Mouse (Mus musculus) monocyte, adult 2 months (primary cell): ENCODE results near the gene Spsb1.

Source experiments
- DNase-seq, 2 experiments: peaks; one replicate each; pipeline ENCODE4 v3.0.0; 2022; ENCODE audit warnings: low spot score in 2 of 2, low read depth in 1 of 2

Gene Spsb1

DNA sequence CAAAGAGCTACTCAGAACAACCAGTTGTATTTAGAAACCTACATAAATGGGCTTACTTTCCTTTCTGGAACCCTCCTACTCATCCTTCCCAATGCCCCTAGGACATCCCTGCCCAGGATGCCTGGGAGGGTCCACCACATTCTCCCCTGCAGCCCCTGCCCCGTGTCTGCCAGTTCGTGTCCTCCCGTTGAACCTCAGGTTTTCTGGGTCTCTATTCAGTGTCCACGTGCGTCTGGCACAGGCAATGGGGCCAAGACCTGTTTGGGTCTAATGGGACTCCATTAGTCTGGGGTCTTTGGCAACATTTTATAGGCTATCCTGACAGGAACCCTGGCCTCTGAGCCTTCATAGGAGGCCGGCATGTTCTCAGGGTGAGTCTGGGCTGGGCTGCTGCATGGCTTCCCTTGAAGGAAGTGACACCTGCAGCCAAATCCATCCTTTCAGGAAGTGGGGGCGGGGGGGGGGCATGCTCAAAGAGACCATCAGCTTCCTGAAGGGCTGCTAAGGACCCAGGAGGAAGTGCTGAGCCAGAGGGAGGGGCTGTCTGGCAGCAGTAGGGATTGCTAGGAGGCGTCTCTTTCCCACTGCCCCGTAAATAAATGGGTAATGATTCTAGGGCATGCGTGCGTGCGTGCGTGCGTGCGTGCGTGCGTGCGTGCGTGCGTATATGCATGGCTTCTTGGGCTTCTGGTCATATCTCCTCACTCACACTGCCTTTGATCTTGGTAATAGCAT lies 65.9 kb downstream of the Spsb1 start:
- no peak for DNase-seq

DNA sequence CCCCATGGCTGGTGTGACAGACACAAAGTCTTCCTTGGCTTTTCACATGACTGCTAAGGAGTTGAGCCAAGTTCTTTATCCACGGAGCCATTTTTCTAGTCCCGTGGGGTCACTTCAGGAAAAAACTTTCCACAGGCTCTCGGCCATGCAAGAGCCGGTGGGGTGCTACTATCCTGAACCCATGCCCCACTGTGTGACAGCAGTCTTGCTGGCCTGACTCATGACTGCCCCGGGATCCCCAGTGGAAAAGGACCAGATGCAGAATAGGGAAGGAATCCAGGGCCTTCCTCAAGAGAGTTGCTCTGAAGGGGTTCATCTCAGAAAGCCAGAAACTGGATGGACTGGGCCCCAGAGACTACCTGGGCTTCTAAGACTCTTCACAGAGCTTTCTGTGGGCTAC lies 66.7 kb downstream of the Spsb1 start:
- DNase-seq = no peak

DNA sequence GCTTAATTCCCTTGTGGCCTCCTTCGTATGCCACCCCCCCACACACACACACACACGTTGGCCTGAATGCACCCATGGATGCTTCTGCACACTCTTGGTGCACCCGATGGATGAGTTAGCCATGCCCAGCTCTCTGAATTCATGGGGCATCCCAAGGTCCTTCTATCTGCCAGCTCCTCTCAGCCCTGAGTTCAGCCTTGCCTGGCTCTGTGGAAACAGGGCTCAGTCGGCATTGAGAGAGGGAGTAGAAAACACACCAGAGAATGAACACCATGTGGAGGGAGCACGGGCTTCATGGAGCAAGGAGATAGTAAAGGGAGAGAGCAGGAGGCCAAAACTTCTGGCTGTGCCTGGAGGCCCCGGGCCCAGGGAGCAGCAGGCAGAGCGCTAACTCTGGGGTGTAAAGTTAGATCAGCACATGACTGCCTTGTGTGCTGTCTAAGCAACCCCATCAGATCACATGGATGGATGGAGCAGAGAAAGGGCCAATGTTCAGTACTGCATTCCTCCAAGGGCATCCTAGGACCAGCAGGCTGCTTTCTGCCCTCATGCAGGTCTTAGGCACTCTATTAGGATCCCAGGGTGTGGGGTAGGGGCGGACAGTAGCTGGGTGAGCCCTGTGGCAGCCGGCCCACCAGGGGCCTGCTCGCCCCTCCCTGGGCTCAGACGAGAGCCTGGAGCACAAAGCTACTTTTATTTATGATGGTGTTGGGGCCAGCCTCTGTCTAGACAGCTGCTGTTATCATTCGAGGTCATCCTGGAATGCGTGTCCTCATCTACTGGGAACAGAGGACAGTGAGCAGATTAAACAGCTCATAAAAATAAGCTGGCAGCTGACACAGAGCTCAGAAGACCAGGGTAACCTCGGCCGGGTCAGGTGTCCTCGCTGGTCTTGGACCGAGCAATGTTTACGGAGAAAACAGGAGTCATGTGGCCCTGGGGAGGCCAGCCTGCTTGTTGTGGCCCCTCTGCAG lies 68.3 kb downstream of the Spsb1 start:
- no peak for DNase-seq

DNA sequence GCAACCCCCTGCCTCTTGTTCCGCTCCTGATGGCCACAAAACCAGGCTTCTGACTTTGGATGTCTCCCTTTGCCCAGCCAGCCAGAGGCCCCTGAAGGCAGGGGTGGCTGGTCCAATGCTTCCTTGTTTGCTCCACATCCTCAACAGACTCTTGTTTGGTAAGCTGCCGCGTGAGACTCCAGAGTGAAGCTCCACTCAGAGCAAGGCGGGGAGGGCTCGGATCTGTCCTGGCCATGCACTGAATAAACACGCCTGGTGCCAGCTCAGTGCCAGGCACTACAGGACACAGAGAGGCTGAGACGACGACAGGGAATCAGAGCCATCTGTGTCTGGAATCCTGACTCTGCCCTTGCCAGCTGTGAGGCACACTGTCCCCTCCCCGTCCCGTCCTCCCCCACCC lies 70.9 kb downstream of the Spsb1 start:
- no peak for DNase-seq

DNA sequence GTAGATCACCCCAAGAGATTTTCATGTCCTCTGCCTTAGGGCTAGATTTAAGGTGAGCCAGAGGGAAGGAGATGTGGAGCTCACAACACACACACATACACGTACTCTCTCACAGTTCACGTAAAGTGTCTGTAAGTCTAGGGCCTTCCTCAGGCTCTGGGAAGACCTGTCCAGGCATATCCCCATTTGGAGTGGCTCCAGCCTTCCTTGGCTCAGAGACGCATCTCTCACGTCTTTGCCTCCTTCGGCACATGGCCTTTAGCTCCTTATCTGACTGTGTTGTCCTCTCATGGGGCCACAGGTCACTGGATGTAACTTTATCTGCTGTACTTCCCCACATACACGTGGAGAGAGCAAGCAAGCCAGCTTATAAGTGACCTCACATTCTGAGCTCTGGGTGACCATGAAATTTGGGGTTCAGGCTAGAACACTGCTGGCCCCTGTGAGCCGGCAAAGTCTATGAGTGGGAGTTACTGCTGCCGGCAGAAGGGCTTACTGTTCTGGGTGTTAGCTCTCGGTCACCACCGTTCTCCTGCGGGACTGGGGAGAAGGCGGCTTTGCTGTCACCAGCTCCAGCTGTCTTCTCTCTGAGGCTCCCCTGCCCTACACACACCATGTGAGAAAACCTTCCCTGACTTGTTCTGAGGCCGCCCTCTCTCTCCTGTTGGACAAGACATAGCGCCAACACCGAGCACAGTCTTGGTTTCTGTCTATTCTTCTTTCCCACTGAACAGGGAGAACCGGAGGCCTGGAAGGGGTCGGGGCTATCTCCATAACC lies 72.5 kb downstream of the Spsb1 start:
- no peak for DNase-seq

DNA sequence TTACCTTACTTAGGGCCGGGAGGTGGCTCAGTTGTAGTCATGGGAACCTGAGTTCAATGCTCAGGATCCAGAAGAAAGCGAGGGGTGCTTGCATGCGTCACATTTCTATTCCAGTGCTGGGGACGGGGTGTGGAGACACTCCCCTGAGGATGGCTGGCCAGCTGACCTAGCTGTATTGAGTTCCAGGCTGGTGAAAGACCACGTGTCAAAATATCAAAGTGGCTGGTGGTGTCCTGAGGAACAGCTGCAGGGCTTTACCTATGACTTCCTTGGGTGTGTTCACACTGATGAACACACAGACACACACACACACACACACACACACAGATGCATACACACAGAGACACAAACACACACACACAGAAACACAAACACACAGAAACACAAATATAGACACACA lies 73.9 kb downstream of the Spsb1 start:
- DNase-seq = no peak

DNA sequence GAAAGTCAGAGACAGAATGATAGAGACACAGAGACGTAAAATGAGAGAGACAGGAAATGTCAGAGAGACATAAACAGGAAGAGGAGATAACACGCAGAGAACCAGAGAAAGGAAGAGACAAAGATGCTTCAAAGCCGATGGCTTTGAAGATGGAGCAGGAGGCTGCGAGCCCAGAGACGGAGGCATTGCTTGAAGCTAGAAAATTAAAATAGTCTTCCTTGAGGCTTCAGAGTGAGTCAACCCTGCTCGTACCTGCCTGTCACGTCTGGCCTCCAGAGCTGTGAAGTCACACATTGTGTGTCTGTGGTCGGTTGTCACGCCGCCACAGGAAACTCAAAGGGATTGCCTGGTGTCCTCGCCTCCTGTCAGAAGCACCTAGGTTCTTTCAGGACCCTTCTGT lies 74.9 kb downstream of the Spsb1 start:
- no peak for DNase-seq

DNA sequence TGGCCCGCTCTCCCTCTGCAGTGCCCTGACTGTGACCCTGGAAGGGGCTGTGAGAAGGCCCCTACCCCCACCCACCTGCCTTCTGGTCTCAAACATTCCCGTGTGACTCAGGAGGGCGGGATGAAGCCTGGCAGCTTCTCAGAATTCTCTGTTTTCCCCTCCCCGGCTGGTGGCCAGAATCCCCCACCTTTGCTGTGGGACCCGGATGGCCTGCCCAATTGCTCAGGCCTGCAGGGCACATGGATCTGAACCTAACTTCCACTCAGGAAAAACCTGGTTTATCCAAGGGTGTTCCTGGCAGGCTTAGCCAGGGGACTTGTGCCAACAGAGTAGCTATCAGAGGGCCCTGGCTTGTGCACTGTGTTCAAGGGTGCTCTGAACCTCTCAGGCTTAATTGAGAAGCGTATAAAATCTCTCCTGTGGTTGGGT lies 76.8 kb downstream of the Spsb1 start:
- no peak for DNase-seq

DNA sequence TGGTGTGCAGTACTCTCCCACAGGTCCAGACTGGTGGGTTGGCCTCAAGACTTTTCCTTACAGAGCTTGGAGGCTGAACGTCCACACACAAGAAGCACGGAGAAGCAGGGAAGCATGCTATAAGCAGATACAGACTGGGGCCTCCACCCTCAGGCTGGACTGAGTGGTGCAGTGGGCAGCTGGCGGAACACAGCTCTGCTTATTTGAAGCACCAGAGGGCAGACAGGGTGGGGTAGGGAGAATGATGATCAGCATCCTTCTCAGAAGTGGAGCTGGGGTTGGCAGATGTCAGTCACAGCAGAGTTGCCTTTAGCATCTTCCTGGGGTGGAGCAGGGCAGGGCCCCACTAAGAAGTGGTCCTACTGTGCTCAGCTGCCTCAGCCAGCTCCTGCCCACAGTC lies 77.6 kb downstream of the Spsb1 start:
- DNase-seq = no peak

DNA sequence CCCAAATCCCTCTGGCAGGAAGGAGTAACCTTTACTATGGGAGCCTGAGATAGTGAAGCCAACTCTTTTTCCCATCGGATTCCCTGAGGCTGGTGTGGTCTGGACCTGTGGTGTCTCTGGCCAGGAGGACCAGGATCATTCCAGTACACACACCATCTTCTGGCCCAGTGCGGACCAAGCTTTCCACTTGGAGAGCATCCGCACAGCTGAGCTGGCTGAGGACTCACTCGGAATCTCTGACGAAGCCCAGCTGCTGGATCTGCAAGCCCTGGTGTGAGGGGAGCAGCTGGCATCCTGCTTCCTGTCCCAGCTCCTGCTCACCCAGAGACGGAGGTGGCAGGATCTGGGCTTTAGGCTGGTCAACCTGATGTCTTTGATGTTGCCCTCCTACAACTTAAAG lies 78.1 kb downstream of the Spsb1 start:
- DNase-seq = no peak

DNA sequence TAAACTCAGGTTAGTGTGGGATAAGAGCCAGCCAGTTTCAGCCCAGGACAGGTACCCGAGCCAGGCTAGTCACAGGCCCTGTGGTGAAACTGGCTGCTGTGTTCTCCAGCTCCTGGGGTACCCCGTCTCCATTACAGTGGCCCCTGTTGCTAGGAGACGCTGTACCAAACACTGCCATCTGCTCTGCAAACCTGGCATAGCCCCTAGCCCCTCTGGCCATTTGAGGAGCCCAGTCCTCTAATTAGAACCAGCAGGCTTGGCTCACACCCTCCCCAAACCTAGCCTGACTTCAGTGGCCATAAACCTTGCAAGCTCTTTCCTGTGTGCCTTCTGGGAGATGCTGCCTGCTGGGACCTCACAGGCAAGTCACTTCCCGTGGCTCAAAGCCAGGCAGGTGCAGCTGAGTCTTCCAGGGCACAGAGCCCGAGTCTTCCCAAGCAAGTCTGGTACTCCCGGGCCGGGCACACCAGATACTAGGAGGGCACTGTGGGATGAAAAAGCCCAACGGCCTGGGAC lies 78.8 kb downstream of the Spsb1 start:
- no peak for DNase-seq

DNA sequence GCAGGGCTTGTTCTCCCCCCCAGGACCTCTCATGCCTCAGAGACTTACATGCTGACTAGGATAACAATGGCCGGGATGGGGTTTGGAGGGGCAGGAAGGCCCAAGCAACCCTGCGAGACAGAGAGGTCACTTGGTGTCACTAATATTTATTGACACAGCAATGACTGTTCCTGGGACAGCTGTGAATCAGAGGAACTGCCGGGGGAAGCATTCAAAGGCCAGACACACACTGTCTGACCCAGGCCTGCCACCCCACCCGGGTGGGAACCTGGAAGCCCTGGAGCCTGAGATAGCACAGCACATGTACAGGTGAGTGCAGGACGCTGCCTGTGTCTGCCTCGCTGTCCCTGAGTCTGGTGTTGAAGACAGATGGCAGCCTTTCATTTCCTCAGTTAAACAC lies 79.5 kb downstream of the Spsb1 start:
- DNase-seq = no peak

DNA sequence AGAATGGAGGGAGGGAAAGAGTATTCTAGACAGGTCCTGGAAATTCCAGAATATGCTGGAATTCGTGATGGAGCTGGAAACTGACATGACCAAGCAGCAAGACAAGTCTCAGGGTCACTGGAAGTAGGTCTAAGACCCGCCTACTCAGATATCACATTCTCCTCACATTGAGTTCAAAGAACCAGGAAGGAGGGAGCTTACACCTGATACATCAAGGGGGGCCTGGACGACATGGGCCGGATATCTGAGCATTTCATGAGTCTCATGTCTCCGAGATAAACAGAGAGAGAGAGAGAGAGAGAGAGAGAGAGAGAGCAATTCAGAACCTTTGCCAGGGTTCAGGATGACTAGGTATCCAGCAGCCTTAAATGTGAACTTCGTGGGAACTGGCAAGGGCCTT lies 82.6 kb downstream of the Spsb1 start:
- no peak for DNase-seq

DNA sequence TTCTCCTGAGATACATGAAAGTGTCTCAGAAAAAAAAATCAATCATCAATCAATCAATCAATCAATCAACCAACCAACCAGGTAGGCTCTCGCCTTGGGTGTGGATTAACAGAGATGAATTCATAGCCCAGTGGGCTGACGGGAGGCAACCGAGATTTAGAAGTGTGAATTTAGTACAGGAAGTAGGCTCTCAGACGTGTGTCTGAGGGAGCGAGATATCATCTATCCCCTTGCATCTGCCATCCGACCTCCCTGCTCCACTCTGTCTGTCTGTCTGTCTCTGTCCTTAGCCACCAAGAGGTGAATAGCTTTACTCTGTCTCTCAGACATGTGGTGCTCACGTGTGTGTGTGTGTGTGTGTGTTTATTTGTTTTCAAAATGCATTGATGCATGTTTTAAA lies 83.3 kb downstream of the Spsb1 start:
- no peak for DNase-seq

DNA sequence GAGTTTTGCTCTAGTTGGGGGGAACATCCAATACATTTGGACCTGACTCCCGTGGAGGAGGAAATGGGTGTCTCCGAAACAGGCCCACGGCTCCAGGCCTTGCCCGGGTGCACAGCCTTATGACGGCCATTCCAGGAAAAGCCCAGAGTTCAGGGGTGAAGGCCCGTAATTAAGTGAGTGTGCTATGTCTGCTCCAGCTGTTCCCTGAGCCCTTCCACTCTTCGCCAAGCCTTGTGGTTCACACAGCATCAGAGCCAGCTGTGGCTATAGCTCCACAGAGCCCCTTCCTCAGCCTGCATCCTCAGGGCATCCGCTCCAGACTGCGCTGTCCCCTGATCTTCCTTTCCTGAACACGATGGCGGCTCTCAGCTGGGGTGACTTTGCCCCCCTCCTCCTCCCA lies 83.8 kb downstream of the Spsb1 start:
- DNase-seq = no peak

DNA sequence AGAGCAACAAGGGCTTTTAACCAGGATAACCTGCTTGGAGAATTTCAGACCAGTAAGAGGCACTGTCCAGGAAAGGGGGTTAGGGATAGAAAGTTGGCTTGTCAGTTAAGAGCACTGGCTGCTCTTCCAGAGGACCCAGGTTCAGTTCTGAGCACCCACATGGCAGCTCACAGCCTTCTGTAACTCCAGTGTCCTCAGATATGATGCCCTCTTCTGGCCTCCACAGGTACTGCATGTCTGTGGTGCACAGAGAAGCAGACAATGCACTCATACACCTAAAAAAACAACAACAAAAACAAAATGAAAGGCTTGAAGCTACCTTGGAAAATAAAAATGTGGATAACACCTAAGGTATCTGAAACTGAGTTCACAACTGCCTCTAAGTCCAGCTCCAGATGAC lies 84.4 kb downstream of the Spsb1 start:
- no peak for DNase-seq

DNA sequence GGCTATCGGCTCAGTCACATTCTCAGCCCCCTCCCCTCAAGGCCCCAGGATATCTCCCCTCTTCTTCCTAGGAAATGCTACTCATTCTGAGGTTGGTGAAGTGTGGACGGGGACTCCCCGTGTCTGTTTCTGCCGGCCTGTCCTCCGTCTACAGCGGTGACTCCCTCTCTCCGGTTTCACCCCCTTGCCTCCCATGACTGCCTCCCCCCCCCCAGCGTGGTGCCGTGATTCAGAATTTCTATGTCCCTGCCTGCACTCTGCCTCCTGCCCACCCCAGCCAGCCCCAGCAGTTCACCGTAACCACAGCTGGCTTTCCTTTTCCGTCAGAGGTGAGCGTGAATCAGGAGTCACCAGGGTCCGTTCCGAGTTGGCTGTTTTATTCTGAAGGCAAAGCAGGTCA lies 86.1 kb downstream of the Spsb1 start:
- DNase-seq = no peak

DNA sequence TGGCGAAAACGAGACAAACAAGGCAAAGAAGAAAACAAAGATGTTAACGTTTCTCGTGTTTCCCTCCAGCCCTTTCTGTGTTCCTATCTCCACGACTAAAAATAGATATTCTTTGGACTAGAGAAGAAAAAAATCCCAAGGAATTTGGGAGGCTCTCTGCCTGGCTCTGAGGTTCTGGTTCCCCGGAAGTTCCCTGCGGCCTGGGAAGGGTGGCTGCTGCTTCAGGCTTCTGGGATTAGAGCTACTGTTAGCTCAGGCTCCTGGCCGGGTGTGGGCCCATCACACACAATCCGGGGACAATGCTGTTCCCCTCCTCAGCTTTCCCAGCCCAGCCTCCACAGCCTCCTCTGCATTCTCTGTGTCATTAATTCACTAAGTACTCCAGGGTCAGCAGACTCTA lies 86.8 kb downstream of the Spsb1 start:
- no peak for DNase-seq

DNA sequence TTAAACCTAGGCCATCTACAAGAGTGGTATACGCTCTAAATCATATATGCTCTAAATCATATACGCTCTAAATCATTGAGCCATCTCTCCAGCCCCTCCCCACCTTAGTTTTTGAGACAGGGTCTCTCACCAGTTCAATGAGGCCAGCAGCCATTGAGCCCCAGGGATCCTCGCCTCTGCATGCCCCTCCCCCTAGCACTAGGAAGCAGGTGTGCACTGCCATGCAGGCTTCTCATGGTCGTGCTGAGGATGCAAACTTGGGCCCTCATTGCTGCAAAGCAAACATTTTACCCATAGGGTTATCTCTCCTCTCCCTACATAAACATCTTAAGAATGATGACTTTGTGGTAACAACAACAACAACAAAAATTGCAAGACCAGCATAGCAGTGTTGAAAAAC lies 87.5 kb downstream of the Spsb1 start:
- DNase-seq = no peak

DNA sequence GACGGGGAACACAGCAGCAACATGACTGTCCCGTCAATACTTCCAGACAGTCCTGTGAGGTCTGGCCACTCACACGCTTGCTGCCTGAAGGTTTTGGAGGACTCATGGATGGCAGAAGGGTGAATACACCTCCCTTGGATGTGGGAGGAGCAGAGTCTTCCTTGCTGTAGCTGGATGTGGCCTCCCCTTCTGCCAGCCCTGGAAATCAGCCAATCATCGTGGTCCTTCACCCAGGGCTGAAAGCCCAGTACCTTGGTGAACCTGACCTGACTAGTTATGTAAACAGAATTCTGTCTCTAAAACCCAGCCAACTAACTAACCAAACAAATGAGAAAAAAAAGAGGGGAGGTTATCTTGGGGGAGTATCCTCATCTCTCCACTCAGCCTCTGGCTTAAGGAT lies 90.4 kb downstream of the Spsb1 start:
- no peak for DNase-seq

DNA sequence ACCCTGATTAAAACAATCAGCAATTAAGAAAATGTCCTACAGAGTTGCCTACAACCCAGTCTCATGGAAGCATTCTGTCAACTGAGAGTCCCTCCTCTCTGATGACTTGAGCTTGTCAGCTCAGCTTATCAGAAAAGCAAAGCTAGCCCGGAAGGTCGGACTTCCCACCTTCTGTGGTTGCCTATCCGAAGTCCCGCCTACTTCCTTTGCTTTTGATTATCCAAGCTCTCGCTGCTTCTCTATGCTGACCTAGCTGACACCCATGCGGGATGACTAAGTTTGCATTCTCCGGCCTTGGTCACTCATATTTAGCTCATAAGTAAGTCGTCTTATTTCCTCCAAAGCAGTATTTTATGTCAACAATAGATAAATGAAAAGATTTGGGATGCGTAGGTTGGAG lies 91.3 kb downstream of the Spsb1 start:
- no peak for DNase-seq

DNA sequence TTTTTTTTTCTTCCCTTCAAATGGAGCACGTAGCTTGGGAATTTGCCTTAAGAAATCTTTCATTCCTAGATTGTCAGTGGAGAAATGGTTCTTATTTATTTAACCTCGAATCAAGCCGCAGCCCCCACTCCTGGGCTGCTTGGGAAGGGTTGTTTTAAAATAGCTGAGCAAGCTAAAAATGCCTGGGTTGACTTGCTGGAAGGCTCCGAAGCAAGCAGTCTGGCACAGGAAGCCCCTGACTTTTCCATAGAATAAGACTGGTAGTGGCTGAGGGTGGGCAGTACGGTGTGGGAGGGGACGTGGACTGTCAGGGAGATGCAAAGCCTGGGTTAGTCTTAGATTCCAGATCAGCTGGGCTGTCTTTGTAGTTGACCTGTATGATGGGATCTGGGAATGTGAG lies 94.5 kb downstream of the Spsb1 start:
- no peak for DNase-seq
